Mouse (Mus musculus) lung, postnatal 4 days (tissue): ENCODE data around the gene Drp2.

Experiments
- DNase-seq, 2 experiments: peaks; one replicate each; pipeline ENCODE4 v3.0.0; 2021

Drp2 gene

DNA sequence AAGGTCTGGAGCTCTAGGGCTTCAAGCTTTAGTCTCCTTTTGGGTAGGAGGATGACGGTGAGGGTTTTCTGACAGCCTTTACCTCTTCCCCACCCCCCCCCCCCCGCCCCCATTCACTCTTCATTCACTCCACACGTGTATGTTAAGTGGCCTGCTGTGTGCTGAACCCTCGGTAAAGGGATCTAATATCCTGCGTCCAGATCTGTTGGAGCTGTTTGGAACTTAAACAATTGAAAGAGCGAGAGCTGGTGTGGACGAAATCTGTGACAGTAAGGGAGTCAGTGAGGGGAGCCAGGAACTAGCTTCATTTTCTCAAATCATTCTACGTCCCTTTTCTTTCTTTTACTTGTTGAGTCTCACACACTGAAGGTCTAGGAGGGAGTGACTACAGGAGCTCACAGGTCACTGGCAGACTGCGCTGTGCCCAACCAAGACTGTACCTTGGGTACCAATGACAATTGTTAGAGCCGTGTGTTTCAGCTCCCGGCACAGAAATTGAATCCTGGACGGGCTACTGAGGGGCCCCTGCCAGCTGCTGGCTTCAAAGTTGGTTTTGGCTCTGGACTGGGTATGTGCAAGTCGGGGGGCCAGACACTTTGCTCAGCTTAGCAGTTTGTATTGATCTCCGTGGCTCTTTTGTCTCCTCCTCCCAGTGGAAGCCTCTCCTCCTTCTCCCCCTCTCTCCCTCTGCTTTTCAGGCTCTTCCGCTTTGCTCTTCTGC lies at the start of gene Drp2:
Drp2 (plus strand) TSS at position 689 of the 721 bp plus-strand sequence.
- DNase-seq: no peak

DNA sequence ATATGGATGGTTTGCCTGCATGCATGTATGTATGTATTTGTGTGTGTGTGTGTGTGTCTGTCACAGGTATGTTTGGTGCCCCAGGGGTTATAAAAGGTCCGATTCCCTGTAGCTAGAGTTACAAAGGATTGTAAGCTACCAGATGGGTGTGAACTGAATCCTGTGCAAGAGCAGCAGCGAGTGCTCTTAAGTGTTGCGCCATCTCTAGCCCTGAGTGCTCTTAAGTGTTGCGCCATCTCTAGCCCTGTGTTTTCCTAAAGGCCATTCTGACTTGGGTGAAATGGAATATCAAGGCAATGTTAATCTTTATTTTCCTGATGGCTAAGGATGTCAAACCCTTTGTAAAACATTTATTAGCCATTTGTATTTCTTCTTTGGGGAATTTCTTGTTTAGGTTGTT lies 45.0 kb upstream of the Drp2 start:
- peak; percentile 58 to 74 for DNase-seq

DNA sequence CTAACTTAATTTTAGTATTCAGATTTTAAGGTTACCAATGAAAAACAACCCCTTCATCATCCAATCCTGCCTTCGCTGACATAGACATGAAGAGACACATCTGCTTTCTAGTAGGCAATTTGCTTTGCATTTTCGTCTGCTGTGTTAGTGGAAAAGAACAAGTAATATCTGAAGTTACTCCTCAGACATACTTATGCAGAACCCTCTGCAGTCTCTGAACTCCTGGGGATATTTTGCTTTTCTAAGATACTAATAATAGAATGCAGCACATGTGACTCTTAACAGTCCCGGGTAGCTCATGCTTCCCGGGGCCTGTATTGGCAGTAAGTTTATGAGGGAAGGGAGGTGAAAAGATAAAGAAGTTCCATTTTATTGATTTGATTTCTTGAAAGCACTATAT lies 42.2 kb upstream of the Drp2 start:
- no peak for DNase-seq

DNA sequence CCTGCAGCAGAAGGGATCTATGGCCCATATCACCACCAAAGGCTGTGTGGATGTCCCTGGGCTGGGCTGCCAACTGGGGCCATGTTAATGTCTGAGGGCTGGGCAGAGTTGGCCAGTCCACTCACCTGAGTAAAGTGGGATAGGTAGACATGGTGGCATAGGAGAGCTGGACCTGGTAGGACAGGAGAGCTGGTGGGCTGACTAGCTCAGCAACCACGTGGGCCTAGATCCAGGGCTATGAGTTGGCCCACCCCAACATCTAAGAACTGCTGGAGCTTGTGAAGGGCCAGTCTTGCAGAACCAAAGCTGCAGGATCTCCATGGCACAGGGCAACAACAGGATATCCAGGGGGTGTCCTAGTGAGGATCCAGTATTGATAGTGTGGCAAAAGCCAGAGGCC lies 38.9 kb upstream of the Drp2 start:
- DNase-seq: no peak

DNA sequence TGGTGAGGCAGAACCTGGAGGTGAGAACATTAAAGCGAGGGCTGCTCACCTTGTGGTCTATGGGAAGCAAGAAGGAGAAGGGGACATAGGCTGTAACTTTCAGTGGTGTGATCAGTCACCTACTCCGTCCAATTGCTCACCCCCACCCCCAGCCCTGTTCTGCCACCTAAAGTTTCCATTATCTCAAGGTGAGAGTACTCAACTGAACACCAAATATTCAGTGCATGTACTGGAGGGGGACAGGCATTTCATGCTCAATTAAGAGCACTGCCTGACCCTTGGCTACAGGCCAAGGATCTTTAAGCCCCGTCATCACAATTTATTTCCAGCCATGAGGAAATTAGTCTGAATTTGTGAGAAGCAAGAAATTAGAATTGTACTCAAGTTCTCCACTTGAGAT lies 37.8 kb upstream of the Drp2 start:
- DNase-seq: no peak

DNA sequence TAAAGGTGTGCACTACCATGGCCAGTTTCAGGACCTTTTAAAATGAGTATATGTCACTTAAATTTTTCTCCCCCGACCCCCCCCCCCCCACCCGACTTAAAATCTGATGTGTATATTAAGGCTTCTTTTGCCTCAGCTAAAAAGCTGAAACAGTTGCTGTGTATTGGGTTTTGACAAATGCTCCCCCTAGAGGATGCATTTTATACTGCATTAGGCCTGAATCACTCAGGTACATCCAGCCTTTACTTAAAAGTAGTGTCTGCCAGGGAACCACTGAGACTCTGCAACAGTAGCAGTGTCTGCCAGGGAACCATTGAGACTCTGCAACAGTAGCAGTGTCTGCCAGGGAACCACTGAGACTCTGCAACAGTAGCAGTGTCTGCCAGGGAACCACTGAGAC lies 33.1 kb upstream of the Drp2 start:
- DNase-seq: no peak

DNA sequence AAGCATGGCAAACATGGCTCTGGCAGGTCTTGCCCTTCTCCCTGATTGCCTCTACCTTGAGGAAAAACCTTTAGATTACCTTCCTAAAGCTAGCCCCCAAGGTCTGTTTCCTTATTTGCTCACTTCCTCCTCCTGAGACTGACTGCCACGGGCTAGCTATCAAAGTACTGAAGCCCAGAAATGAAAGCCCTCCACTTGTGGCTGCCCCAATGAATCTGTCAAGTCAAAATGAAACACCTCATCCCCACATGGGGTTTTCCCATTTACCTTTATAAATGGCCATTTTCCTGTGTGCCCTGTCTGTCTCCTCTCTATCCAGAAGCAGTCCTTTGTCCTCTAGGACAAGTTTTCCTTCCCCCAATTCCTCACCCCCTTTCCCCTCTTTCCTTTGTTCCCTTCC lies 30.2 kb upstream of the Drp2 start:
- DNase-seq: no peak

DNA sequence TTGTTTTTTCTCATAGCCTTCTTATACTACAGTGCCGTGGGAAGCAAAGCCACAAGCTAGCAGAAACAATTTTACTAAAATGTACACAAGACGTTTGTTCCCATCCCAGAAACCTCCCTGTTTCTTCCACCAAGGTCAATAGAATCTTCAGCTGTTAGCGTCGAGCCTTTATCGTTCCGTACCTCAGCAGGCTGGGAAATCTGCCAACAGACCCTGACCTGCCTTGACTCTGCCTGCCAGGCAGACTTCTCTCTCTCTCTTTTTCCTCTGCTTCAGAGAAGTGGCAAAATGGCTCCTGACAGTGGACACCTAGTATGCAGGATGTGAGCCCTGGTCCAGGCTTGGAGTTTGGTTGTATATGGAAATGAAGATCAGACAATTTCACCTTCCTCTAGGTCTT lies 19.5 kb upstream of the Drp2 start:
- DNase-seq: no peak

DNA sequence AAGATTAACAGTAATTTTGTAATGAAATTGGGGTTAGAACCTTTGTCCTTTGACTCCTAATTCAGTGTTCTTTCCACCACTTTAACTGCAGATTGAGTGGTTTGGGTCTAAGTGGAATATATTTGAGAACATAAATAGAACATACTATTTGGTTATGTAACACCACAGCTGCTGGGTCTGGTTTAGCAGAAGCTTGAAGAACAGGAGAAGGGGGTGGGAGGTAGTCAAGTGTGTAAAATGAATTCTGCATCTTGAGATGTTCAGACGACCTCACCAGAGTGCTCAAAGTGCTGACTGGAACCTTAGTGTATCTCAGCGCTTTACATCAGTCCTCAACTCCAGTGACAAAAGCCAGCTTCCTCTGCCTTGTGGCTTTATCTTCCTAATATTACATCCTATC lies 5.4 kb upstream of the Drp2 start:
- DNase-seq: no peak

DNA sequence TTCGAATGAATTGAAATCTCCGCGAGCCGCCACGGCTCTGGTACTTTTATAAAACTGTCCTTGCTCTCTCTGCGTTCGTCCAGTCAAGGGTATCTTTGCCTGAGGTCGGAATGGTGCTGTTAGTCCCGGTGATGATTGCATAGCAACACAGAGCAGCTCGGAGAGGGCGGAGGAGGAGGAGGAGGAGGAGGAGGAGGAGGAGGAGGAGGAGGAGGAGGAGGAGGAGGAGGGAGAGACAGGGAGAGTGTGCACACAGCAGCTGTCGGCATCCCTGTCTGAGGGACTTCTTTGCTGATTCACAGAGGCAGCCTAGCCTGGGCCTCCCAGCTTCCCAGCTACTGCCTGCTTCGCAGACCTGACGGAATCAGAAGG lies 219 bp downstream of the Drp2 start:
- DNase-seq: no peak

DNA sequence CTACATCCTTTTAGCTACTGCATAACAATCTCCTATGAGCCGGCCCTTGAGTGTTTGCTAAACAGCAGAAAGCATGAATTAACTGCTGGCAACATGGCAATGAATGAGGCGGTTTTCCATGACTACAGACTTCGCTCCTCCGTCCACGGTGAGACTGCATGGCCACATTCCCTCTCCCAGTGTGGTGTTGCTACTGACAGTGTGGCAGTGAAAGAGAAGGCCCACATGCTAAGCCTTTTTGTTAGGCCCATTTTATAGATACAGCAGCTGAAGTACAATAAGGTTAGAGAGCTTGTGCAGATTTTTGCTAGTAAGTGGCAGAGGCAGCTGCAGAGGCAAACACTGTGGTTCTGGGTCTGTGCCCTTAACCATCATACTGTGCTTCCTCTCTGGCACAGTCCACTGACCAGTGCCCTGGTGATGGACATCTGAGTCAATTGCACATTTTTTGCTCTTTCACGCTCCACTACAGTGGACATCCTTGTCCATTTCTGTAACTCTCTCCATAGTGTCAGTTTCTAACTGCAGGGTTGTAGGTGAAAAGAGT lies 5.1 kb downstream of the Drp2 start:
- DNase-seq: no peak

DNA sequence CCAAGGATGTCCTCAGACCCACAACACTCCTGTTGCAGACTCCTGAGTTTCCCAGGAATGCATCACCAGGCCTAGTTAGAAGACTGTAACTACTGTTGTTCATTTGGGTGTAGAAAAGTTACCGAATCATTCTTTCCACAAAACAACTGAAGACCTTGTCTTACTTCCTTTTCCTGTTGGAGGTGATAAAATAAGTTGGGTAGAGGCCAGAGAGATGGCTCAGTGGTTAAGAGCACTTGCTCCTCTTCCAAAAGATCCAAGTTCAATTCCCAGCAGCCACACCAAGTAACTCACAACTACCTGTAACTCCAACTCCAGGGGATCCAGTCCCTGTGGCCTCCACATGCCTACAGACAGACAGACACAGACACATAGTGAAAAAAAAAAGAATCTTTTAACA lies 7.7 kb downstream of the Drp2 start:
- DNase-seq: no peak

DNA sequence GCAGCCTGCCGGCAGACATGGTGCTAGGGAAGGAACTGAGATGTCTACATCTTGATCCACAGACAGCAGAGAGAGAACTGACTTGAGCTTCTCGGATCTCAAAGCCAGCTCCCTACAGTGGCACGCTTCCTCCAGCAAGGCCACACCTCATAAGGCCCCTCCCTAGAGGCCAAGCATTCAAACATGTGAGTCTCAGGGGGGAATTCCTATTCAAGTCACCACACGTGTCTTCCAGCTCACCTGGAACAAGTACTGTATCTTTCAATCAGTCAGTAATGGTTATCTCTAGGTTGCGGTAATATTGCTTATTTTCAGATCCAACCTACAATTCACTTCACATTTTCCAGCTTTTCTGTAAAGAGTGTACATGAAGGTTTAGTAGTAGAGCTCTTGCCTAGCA lies 15.7 kb downstream of the Drp2 start:
- DNase-seq: no peak

DNA sequence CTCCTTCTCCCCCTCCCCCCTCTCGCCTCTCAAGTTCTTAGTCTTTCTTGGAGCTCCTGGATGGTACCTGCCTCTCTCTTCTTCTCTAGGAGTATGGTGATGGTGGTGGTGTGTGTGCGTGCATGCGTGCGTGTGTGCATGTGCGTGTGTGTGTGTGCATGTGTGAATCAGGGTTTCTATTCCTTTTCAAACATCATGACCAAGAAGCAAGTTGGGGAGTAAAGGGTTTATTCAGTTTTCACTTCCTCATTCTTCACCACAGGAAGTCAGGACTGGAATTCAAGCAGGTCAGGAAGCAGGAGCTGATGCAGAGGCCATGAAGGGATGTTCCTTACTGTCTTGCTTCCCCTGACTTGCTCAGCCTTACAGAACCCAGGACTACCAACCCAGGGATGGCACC lies 19.9 kb downstream of the Drp2 start:
- DNase-seq: no peak

DNA sequence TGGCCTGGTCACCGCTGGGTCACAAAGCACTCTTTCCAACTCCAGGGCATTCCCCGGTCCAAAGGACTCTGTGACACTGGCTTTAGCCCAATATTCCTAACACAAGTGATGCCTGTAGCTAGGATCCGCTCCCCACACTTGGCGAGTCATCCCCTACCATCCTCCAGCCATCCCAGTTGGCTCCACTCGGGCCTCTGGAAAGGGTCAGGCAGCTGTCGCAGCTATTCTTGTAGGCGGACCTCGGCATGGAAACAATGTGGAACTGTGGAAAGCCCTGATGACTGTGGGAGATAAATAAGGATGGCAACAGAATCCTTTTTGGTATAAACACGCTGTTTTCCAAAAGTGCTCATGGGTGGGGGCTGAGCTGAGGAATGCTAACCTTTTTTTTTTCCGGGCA lies 21.4 kb downstream of the Drp2 start:
- DNase-seq: no peak

DNA sequence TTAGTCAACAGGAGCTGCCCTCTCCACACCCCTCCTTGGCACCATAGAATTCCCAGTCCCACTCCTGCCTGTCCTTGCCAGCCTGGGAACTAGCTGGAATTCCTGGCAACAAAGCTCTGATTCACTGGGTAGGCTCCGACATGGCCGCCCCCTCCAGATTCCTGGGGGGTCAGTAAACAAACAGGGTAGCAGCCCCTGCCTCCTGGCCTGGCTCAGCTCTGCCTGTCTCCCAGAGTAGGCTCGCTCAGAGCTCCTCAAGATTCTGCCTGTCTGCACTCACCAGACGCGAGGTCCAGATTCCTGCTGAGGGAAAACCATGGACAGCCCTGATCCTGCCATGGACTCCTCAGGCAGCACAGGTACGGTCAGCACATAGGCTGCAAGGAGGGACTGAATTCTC lies 22.5 kb downstream of the Drp2 start:
- no peak for DNase-seq

DNA sequence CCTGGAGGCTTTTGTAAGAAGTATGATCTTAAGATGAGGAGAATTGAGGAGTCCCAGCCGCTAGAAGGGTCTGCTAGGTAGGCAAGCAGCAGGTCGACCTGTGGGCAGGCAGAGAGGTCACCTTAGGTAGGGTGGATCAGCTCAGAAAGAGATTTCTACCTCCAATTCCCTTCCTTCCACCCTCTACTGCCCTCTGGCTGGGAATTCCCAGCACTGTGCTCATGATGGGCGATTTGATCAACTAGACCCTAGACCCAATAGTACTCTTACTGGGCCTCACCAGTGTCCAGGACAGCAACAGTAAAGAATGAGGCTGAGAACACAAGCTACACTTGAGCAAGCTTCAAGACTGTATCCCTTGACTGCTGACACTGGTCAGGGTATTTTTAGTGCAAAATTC lies 23.0 kb downstream of the Drp2 start:
- no peak for DNase-seq

DNA sequence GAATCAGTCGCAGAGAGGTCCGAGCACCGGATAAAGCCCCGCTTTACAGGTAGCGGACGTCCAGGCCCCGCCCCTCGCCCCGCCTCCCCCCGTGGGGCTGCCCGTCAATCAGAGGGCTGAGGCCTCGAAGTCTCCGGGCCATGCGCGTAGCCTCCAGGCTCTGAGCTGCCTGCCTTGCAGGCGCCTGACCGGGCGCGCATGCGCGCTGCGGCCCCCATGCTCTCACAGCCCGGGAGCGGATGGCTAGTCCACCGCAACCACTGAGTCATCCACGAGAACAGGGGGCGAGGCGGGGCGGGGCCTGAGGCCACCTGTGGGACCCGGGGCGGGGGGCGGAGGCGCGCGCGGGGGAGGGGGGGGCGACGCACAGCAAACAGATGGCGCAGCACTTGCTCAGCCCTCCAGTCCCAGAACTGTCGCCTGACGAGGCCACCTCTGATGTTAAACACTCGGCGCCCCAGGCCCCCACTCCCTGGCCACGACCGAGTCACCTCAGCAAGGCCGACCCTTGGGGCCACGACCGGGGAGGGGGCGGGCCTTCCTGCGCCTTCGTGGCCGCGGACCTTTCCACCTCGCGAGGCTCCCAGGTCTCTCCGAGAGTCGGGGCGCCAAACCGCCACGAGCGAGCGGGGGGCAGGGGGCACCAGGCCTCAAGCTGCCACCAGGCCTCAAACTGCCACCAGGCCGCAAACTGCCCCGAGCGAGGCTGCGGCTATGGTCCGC lies 70.8 kb downstream of the Drp2 start:
- DNase-seq: no peak

DNA sequence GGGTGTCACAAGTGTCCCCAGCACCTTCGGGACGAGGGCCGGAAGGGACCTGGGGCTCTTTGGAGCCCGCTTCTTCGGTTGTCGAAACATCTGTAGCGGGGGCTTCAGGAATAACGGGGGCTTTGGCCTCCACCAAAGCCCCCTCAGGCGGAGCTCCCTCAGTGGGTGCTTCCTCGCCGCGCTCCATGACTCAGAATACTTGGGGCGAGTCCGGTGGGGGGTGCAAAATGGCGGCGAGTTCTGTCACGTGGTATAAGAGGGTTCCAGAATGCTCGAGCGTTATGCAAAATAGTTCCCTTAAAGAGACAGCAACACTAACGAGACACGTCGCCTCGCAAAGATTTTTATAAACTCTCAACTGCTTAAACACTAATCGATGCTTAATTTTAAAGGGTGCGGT lies 71.9 kb downstream of the Drp2 start, which contains the start of gene Taf7l:
Taf7l (minus strand) TSS at position 201 of the 400 bp plus-strand sequence.
- DNase-seq: no peak

DNA sequence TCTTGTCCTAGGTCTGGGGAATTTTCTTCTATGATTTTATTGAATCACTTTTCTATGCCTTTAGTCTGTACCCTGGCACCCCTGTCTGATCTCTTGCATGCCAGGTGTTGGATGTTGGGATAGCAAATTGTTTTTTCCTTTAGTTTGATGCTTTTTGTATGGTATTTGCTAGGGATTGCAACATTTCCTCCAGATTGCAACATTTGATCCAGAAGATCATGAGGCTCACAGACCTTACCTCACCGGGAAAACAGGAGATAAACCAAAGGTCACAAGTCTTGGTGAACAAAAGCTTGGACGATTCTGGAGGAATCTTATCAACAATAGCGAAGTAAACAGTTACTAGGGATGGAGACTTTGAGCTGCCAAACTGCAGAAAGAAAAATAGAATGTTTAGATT lies 77.4 kb downstream of the Drp2 start:
- no peak for DNase-seq

DNA sequence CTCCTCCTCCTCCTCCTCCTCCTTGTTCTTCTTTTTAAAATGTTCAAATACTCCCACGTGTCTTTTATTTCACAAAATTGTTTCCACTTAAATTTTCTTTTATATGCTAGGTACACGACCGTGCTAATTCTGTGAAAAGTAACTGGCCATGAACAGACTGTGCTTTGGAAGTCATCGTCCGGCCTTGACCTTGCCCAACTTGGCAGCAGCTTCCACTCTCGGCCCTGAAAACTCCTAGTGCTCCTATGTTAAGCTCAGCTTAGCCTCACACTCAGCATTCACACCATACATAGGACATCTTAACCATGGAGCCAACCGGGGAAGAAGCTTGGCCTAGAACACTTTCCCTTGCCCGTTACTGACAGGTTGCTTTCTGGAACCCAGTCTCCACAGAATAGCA lies 96.3 kb downstream of the Drp2 start:
- DNase-seq: no peak
